Mouse (Mus musculus) forebrain, embryonic 14.5 days (tissue): ENCODE measurements at regions not wholly inside any gene's neighbourhood (a gene's known extent, or its start where the extent isn't known, plus 50 kb on each side); places are given as distances from the start of the nearest gene placed in this dataset.

Experiments
- ATAC-seq: fragments of 200-750 bp; cut with Nextera tagmentation; 2 replicates; pipeline ENCODE4 v1.8.0; 2017; ENCODE audit warnings: mild to moderate bottlenecking, moderate library complexity
- DNase-seq: peaks from one replicate; pipeline ENCODE4 v3.0.0-alpha.2; 2015; ENCODE audit warnings: low spot score
- H3K27ac ChIP-seq: fragments of 300-500 bp; sonication (generic); 2 replicates; pipeline ENCODE4 v1.5.1; 2014; ENCODE audit warnings: low read depth, mild to moderate bottlenecking, control low read depth, low read length, moderate library complexity
- H3K27me3 ChIP-seq: fragments of 300-500 bp; sonication (generic); replicated peaks from 2 replicates; pipeline ENCODE4 v1.6.1; 2014; ENCODE audit warnings: low read length, control low read depth, mixed read lengths; ENCODE audit not compliant: control insufficient read depth, insufficient read depth
- H3K36me3 ChIP-seq: fragments of 300-500 bp; sonication (generic); 2 replicates; pipeline ENCODE4 v1.6.1; 2014; ENCODE audit warnings: low read length, control low read depth; ENCODE audit not compliant: control insufficient read depth, insufficient read depth
- H3K4me1 ChIP-seq: fragments of 300-500 bp; sonication (generic); 2 replicates; pipeline ENCODE4 v1.6.1; 2014; ENCODE audit warnings: antibody characterized with exemption, low read length, control low read depth; ENCODE audit not compliant: control insufficient read depth, insufficient read depth
- H3K4me2 ChIP-seq: fragments of 300-500 bp; sonication (generic); 2 replicates; pipeline ENCODE4 v1.6.1; 2014; ENCODE audit warnings: mild to moderate bottlenecking, control low read depth, low read length
- H3K4me3 ChIP-seq: fragments of 300-500 bp; sonication (generic); 2 replicates; pipeline ENCODE4 v1.5.1; 2014; ENCODE audit warnings: low read depth, low read length, control low read depth
- H3K9ac ChIP-seq: fragments of 300-500 bp; sonication (generic); 2 replicates; pipeline ENCODE4 v1.6.1; 2014; ENCODE audit warnings: mild to moderate bottlenecking, low read length, control low read depth, moderate library complexity
- H3K9me3 ChIP-seq: fragments of 300-500 bp; sonication (generic); replicated peaks from 2 replicates; pipeline ENCODE4 v1.6.1; 2016; ENCODE audit warnings: low read length, control low read depth, mixed read lengths; ENCODE audit not compliant: control insufficient read depth
- WGBS: fragments of 180-500 bp; shearing (Covaris S2); extraction: QIAGEN DNeasy Blood & Tissue Kit; methylation state at CpG from one replicate; pipeline ENCODE4 v1.1.7; 2014; 5-methylcytosine and 5-hydroxymethylcytosine counted together

DNA sequence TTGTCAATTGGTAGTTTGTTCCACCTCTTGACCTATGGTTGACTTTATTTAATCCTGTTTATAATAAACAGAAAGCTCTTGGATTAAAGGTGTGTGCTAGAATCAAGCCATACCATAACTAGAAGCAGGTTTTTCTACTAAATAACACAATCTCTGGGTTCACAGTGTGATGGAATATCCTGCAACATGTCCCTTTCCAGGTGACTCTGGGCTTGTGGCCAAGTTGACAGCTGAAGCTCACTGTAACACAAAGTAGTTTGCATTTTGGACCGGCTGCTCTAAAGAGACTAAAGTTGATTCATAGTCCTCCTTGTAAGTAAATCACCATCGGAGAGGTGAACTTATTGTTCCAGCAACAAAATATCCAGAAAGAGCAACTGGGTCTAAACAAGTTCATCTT lies 149.3 kb upstream of the Kctd3 start:
- DNase-seq (no peak), ATAC-seq (no peak)
- Histone ChIP-seq H3K4me2 (no peak overlapping the region), H3K36me3 (no peaks in the 10 kb centered on the region), H3K4me1 (no peaks in the 10 kb centered on the region), H3K9me3 (no peaks in the 10 kb centered on the region), H3K27me3 (no peaks in the 10 kb centered on the region), H3K9ac (no peak overlapping the region), H3K27ac (no peak overlapping the region), H3K4me3 (no peak overlapping the region)
- 69% methylated on average over 2 of the region's 2 CpGs for WGBS

DNA sequence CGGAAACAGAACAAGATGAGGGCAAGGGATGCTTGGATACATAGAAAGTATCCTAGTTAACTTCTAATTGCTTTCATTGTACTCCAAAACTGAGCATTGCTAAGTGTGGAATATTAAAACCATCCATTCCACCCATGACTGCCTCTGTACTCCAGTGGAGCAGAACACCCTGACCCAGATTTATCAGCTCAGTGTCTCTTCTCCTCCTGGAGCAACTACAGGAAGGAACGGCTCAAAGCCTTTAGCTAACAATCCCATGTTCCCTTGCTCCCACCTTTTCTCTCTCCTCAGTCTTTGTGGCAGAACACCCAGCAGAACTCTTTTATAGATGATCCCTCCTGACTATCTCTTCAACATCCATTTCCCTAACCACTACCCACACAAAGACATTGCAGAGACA lies 146.7 kb upstream of the Kctd3 start:
- Histone ChIP-seq H3K4me1 (no peaks in the 10 kb centered on the region), H3K9ac (no peak overlapping the region), H3K27me3 (no peaks in the 10 kb centered on the region), H3K4me2 (no peak overlapping the region), H3K36me3 (no peaks in the 10 kb centered on the region), H3K9me3 (no peaks in the 10 kb centered on the region), H3K27ac (no peak overlapping the region), H3K4me3 (no peak overlapping the region)
- DNase-seq (no peak), ATAC-seq (no peak)
- WGBS, result 91% methylated on average over 2 of the region's 2 CpGs

GRCm38 (mm10) chr1:189153150-189153549 lies 145.5 kb upstream of the Kctd3 start:
- Histone ChIP-seq H3K27me3 (no peaks in the 10 kb centered on the region), H3K9ac (no peak overlapping the region), H3K4me2 (no peak overlapping the region), H3K9me3 (no peaks in the 10 kb centered on the region), H3K4me3 (no peak overlapping the region), H3K36me3 (no peaks in the 10 kb centered on the region), H3K4me1 (no peaks in the 10 kb centered on the region), H3K27ac (no peak overlapping the region)
- 90% methylated on average over 10 of the region's 10 CpGs for WGBS
- ATAC-seq (no peak), DNase-seq (no peak)

DNA sequence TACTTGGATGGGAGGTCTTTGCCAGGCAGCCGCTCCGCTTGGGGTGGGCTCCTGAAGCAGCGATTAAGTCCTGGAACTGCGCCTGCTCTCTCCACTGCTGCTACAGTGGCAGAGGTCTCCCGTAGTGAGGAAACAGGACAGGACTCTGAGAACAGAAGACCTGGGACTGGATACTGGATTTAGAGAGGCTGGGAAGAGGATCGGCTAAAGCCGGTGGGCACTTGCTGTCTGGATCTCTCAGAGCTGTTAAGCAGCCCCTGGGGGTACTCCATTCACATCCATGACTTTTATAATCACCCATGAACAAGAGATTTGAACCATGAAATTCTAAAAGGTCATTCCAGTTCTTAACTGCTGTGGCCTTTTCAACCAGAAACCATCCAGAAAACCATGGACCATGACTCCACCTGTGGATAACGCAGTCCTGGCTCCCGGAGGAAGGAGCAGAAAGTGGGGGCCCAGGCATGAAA lies 135.4 kb upstream of the Kctd3 start:
- DNase-seq (no peak), ATAC-seq (no peak)
- no peaks in the 10 kb centered on the region for H3K4me1 ChIP-seq
- WGBS, result 55% methylated on average over 9 of the region's 9 CpGs
- H3K9ac ChIP-seq, result no peak overlapping the region
- no peak overlapping the region for H3K27ac ChIP-seq
- no peaks in the 10 kb centered on the region for H3K9me3 ChIP-seq
- no peak overlapping the region for H3K4me3 ChIP-seq
- no peaks in the 10 kb centered on the region for H3K36me3 ChIP-seq
- no peaks in the 10 kb centered on the region for H3K27me3 ChIP-seq
- H3K4me2 ChIP-seq, result no peak overlapping the region

- Histone ChIP-seq H3K36me3 (no peaks in the 10 kb centered on the region), H3K27ac (no peak overlapping the region), H3K4me2 (no peak overlapping the region), H3K27me3 (no peaks in the 10 kb centered on the region), H3K9ac (no peak overlapping the region), H3K4me1 (no peaks in the 10 kb centered on the region), H3K9me3 (no peaks in the 10 kb centered on the region), H3K4me3 (no peak overlapping the region)
- 57% methylated on average over 7 of the region's 7 CpGs for WGBS
- no peak for ATAC-seq
- DNase-seq, result no peak
Observed at GRCm38 (mm10) chr1:189142551-189142950, 134.9 kb upstream of the Kctd3 start.

DNA sequence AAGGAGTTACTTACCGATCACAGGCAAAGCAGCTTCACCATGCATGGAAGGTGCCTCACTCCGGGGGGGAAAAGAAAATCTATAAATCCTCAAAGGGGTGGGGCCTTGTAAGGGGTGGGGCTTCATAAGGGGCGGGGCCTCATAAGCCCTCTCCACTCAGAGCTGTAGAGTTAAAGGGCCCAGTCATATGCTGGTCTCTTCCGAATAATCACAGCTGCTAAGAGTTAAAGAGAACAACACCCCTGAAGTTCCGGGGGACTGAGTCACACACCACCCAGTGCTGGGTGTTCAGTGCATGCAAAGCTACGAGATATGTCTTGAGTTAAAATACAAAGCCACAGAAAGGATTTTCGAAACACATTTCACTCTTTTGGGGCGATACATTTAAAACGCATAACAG lies 134.1 kb upstream of the Kctd3 start:
- H3K4me3 ChIP-seq, result no peak overlapping the region
- WGBS, result 93% methylated on average over 9 of the region's 9 CpGs
- H3K9me3 ChIP-seq, result no peaks in the 10 kb centered on the region
- no peak overlapping the region for H3K9ac ChIP-seq
- H3K4me2 ChIP-seq, result no peak overlapping the region
- ATAC-seq, result no peak
- DNase-seq, result no peak
- no peaks in the 10 kb centered on the region for H3K36me3 ChIP-seq
- H3K27me3 ChIP-seq, result no peaks in the 10 kb centered on the region
- H3K4me1 ChIP-seq, result no peaks in the 10 kb centered on the region
- no peak overlapping the region for H3K27ac ChIP-seq

DNA sequence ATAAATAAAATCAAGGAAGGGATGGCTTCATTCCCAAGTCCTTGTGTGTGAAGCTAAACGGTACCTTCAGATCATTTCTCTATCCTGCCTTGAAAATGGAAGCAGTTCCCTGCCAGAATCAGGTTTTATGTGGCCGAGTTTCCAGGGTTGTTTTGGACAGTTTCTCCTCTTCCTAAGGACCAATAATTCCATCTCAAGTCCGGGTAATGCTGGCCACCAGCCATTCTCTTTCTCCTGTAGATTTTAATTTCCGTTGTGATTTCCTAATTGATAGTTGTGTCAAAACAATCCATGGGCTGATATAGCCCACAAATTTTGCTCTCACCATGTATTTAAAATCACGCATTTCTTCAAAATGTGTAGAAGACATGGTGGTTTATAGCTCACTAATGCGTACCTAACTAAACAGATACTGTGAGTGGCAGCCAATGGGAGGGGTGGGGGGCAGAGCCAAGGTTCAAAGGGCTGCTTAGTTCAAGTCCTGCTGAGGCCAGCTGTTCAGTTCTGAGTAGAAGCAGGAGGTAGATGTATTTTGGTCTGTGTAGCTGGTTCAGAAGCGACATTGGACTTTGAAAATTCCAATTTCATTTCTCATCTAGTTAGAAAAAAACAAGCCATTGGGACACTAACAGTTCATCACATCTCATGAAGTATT lies 129.2 kb upstream of the Kctd3 start:
- ATAC-seq (no peak), DNase-seq (no peak)
- no peaks in the 10 kb centered on the region for H3K36me3 ChIP-seq
- H3K27me3 ChIP-seq, result no peaks in the 10 kb centered on the region
- H3K4me3 ChIP-seq, result no peak overlapping the region
- H3K27ac ChIP-seq, result no peak overlapping the region
- no peak overlapping the region for H3K9ac ChIP-seq
- 83% methylated on average over 7 of the region's 7 CpGs for WGBS
- H3K9me3 ChIP-seq, result no peaks in the 10 kb centered on the region
- no peaks in the 10 kb centered on the region for H3K4me1 ChIP-seq
- H3K4me2 ChIP-seq, result no peak overlapping the region

DNA sequence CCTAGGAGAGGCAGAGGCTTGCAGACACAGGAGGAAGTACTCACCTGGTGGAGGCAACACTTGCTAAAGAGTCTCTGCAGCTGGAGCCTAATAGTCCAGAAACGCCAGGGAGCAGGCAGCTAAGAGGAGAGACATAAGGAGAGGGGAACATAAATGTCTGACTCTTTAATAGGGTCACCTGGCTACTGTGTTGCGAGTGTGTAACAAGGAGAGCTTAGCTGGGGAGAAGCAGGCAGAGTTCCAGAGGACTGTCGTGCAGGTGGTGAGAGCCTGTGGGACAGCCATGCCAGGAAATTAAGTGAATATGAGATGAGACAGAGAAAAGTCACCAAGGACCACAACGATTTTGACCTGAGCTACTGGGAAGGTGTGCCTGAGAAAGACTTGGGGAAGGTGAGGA lies 128.2 kb upstream of the Kctd3 start:
- H3K27me3 ChIP-seq, result no peaks in the 10 kb centered on the region
- no peak for ATAC-seq
- WGBS, result 83% methylated on average over 4 of the region's 4 CpGs

DNA sequence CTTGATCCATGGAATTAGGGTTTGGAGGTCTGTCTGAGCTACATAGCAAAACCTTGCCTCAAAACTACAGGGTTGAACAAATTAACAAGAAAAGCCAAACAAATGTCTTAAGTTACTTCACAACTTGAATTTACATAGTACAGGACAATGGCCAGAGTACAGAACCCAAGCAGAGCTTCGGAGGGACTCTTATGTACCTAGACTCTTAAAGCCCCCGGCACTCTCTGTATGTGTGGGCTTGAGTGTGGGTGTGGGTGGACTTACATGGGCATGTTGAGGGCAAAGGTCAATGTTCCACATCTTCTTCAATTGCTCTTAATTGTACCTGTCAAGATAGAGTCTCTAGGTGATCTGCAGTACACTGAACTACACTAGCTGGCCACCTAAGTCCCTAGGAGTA lies 121.1 kb upstream of the Kctd3 start:
- no peaks in the 10 kb centered on the region for H3K36me3 ChIP-seq
- H3K27me3 ChIP-seq, result no peaks in the 10 kb centered on the region
- no peak overlapping the region for H3K9ac ChIP-seq
- H3K4me3 ChIP-seq, result no peak overlapping the region
- WGBS, result 93% methylated on average over 2 of the region's 2 CpGs
- no peak overlapping the region for H3K4me2 ChIP-seq
- ATAC-seq, result no peak
- H3K9me3 ChIP-seq, result no peaks in the 10 kb centered on the region
- no peaks in the 10 kb centered on the region for H3K4me1 ChIP-seq
- H3K27ac ChIP-seq, result no peak overlapping the region
- DNase-seq, result no peak

More for the DNA sequence above, 128.2 kb upstream of the Kctd3 start:
- H3K27ac ChIP-seq, result no peak overlapping the region
- no peak overlapping the region for H3K9ac ChIP-seq
- no peak for DNase-seq
- H3K9me3 ChIP-seq, result no peaks in the 10 kb centered on the region
- H3K4me3 ChIP-seq, result no peak overlapping the region
- H3K36me3 ChIP-seq, result no peaks in the 10 kb centered on the region
- no peak overlapping the region for H3K4me2 ChIP-seq
- H3K4me1 ChIP-seq, result no peaks in the 10 kb centered on the region
